Mouse (Mus musculus): ENCODE results near the gene Polm. TPM values are rescaled to one million over a fixed set of nuclear protein-coding genes. Genes with fewer than 3 reads are reported as not detected.

Polm gene
- polyA plus RNA-seq, 1 experiment from 2014 or later = 7.0 TPM

DNA sequence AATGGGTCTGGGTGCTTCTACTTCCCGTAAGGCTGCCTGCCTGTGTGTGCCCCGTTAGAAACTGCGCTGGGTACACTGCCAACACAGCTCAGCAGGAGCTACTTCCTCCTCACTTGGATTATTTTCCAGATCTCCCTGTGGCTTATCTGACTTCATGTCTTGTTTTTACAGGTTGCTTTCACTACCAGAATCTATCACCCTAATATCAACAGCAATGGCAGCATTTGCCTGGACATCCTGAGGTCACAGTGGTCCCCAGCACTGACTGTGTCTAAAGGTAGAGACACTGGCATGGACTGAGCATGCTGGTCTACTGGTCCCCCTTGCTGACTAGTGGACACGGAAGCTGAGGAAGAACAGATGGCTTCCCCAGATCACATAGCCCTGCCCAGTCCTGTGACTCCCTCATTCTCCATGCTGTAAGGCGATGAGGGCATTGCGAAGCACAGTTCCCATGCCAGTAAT is 57.7 kb downstream of the Polm start:
- Histone ChIP-seq H3K9me3 (replicated peaks; ENCODE audit: control insufficient read depth, low read length) (no peaks in the 10 kb centered on the region), H3K9ac (replicated peaks; ENCODE audit: low read length) (no peak overlapping the region), H3K27ac (replicated peaks; ENCODE audit: low read depth, low read length) (no peak overlapping the region), H3K27me3 (ENCODE audit: control insufficient read depth, insufficient read depth, low read length) (no peaks in the 10 kb centered on the region), H3K4me1 (ENCODE audit: control insufficient read depth, insufficient read depth, low read length) (no peaks in the 10 kb centered on the region), H3K4me3 (ENCODE audit: low read depth, low read length) (no peak overlapping the region), H3K36me3 (replicated peaks; ENCODE audit: control insufficient read depth, insufficient read depth, low read depth, low read length) (no peaks in the 10 kb centered on the region), H3K4me2 (ENCODE audit: low read depth, low read length) (no peak overlapping the region)
- ATAC-seq (replicated peaks; ENCODE audit: insufficient number of reproducible peaks, low FRiP score, low TSS enrichment, low read depth) (no peak), DNase-seq (ENCODE audit: low spot score) (no peak)
- WGBS = 94% methylated on average over 6 of the region's 6 CpGs

- no peak overlapping the region for H3K4me3 ChIP-seq (ENCODE audit: low read depth, low read length)
- no peak overlapping the region for H3K4me2 ChIP-seq (ENCODE audit: low read depth, low read length)
- no peak overlapping the region for H3K9ac ChIP-seq (replicated peaks; ENCODE audit: low read length)
- ATAC-seq (replicated peaks; ENCODE audit: insufficient number of reproducible peaks, low FRiP score, low TSS enrichment, low read depth) = no peak
- no peaks in the 10 kb centered on the region for H3K36me3 ChIP-seq (replicated peaks; ENCODE audit: control insufficient read depth, insufficient read depth, low read depth, low read length)
- no peaks in the 10 kb centered on the region for H3K9me3 ChIP-seq (replicated peaks; ENCODE audit: control insufficient read depth, low read length)
- no peaks in the 10 kb centered on the region for H3K27me3 ChIP-seq (ENCODE audit: control insufficient read depth, insufficient read depth, low read length)
- 74% methylated on average over 2 of the region's 2 CpGs for WGBS
- no peak for DNase-seq (ENCODE audit: low spot score)
- H3K4me1 ChIP-seq (ENCODE audit: control insufficient read depth, insufficient read depth, low read length) = no peaks in the 10 kb centered on the region
- H3K27ac ChIP-seq (replicated peaks; ENCODE audit: low read depth, low read length) = no peak overlapping the region
These were observed 59.3 kb downstream of the Polm start for GRCm38 (mm10) chr11:5778481-5778880.

Other genes starting within 250 kb of the Polm start
- 170 and 176 TPM in 2 replicates for gene Mrps24, start 122.3 kb downstream of the Polm start, polyA plus RNA-seq (2014; fragmentation: Nextera tagmentation; extraction: Ambion mirVana)
- gene Urgcp, start 75.6 kb downstream of the Polm start, polyA plus RNA-seq (2014; fragmentation: Nextera tagmentation; extraction: Ambion mirVana) = 9.4 and 10.1 TPM in 2 replicates
- gene Dbnl, start 49.5 kb downstream of the Polm start, polyA plus RNA-seq (2014; fragmentation: Nextera tagmentation; extraction: Ambion mirVana) = 121 and 126 TPM in 2 replicates
- gene Pgam2, start 34.3 kb downstream of the Polm start, polyA plus RNA-seq (2014; fragmentation: Nextera tagmentation; extraction: Ambion mirVana) = 9.7 and 10.6 TPM in 2 replicates
- 8.3 and 10.3 TPM in 2 replicates for gene Aebp1, start 23.9 kb upstream of the Polm start, polyA plus RNA-seq (2014; fragmentation: Nextera tagmentation; extraction: Ambion mirVana)
- gene Pold2, start 40.3 kb upstream of the Polm start, polyA plus RNA-seq (2014; fragmentation: Nextera tagmentation; extraction: Ambion mirVana) = 101 and 105 TPM in 2 replicates
- gene Myl7, start 60.8 kb upstream of the Polm start, polyA plus RNA-seq (2014; fragmentation: Nextera tagmentation; extraction: Ambion mirVana) = 7.6 and 25.4 TPM in 2 replicates
- gene Gck, start 112.1 kb upstream of the Polm start, polyA plus RNA-seq (2014; fragmentation: Nextera tagmentation; extraction: Ambion mirVana) = 2.2 and 2.6 TPM in 2 replicates
- gene Ykt6, start 117.7 kb upstream of the Polm start, polyA plus RNA-seq (2014; fragmentation: Nextera tagmentation; extraction: Ambion mirVana) = 30.1 and 31.4 TPM in 2 replicates
- gene Camk2b, start 228.3 kb upstream of the Polm start, polyA plus RNA-seq (2014; fragmentation: Nextera tagmentation; extraction: Ambion mirVana) = 1.6 and 1.7 TPM in 2 replicates

All from embryonic facial prominence, embryonic 11.5 days (tissue).